8 mouse cellular contexts compared by ENCODE assay signal in the genomic region with DNA sequence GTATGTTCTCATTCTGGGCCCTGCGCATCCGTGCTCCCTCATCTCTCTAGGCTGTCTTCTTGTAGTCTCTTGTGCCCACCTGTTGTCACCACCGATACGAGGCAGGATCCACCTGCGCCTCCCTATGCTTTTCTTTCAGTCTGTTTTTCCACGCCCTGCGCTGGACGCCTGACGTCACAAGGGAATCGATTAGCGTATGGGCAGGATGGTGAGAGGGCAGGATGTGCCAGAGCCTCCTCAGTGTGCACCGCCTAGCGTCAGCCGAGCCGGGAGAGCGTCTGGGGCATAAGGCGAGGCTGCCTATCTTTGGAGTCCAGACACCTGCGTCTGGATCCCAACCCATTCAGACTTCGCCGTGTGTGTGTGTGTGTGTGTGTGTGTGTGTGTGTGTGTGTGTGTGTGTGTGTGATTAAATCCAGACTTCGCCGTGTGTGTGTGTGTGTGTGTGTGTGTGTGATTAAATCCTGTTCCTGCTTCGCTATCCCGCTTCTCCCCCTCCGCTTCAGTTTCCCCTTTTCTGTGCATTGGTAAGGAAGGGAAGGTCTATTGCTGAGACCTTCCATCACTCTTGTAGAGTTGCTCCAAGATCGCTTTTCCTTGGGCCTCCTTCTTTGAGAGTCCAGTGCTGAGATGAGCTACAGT. TPM values are rescaled to one million over a fixed set of nuclear protein-coding genes. Genes with fewer than 3 reads are reported as not detected.
DNase-seq lines count a peak whose midpoint lies in the region; ATAC-seq and TF ChIP-seq lines count a peak whose summit lies in the region.

No protein-coding gene starts in this region.

- no peak for ATAC-seq in heart, postnatal 0 days (ENCODE audit: insufficient read depth, low read depth)
- ATAC-seq in midbrain, embryonic 13.5 days, result peak; percentile 55

- TF ChIP-seq CTCF in heart, postnatal 0 days (IDR thresholded peaks at IDR 0.05; ENCODE audit: low read depth), result no peak

- peak; percentile 31 for DNase-seq in urinary bladder, postnatal 14 days (ENCODE audit: low spot score)
- DNase-seq in urinary bladder, postnatal 10 days (ENCODE audit: low spot score), result no peak
- DNase-seq in cerebellum, postnatal 10 days, result peak; percentile 54 to 69
- DNase-seq in heart, postnatal 0 days (ENCODE audit: low spot score), result no peak
- peak; percentile 72 to 90 for DNase-seq in left cerebral cortex, adult 9 months (ENCODE audit: low spot score in 2 of 2)
- DNase-seq in telencephalon, adult 2 months (ENCODE audit: low read depth, low spot score), result peak; percentile 80
- no peak for DNase-seq in urinary bladder, postnatal 4 days (ENCODE audit: low spot score in 2 of 2)

- no peak overlapping the region for H3K27ac ChIP-seq in heart, postnatal 0 days (ENCODE audit: low read depth)
- H3K27ac ChIP-seq in midbrain, embryonic 13.5 days, result peak overlapping the region; percentile 72

- TF ChIP-seq EP300 in heart, postnatal 0 days (IDR thresholded peaks at IDR 0.05; ENCODE audit: low read depth), result no peak

- no peaks in the 10 kb centered on the region for H3K9me3 ChIP-seq in heart, postnatal 0 days (replicated peaks; ENCODE audit: control insufficient read depth, low read length)
- H3K9me3 ChIP-seq in midbrain, embryonic 13.5 days, result no peaks in the 10 kb centered on the region

- peak overlapping the region; percentile 65 for H3K4me3 ChIP-seq in heart, postnatal 0 days (ENCODE audit: low read depth, low read length)
- H3K4me3 ChIP-seq in midbrain, embryonic 13.5 days (replicated peaks), result peak overlapping the region; percentile 62

- WGBS in heart, postnatal 0 days, result 13% methylated on average over 24 of the region's 26 CpGs
- WGBS in midbrain, embryonic 13.5 days, result 6% methylated on average over 26 of the region's 26 CpGs

- H3K4me1 ChIP-seq in heart, postnatal 0 days (ENCODE audit: control insufficient read depth, insufficient read depth), result no peaks in the 10 kb centered on the region
- peaks cover 17% of the 10 kb centered on the region for H3K4me1 ChIP-seq in midbrain, embryonic 13.5 days (replicated peaks)

- H3K27me3 ChIP-seq in heart, postnatal 0 days (ENCODE audit: control insufficient read depth, insufficient read depth, low read length), result 0 out of 2 replicates have a peak, but pooled peaks cover 4% of the 10 kb centered on the region
- H3K27me3 ChIP-seq in midbrain, embryonic 13.5 days, result peaks cover 43% of the 10 kb centered on the region

- H3K36me3 ChIP-seq in heart, postnatal 0 days (replicated peaks; ENCODE audit: control insufficient read depth, insufficient read depth, low read length), result no peaks in the 10 kb centered on the region
- H3K36me3 ChIP-seq in midbrain, embryonic 13.5 days, result no peaks in the 10 kb centered on the region

- no peak overlapping the region for H3K9ac ChIP-seq in heart, postnatal 0 days (replicated peaks; ENCODE audit: low read depth, low read length)
- H3K9ac ChIP-seq in midbrain, embryonic 13.5 days (replicated peaks), result peak overlapping the region; percentile 65

- H3K4me2 ChIP-seq in heart, postnatal 0 days (ENCODE audit: low read depth, low read length), result peak overlapping the region; percentile 98
- H3K4me2 ChIP-seq in midbrain, embryonic 13.5 days (replicated peaks), result peak overlapping the region; percentile 91

RNA-seq across cellular contexts. Expression of a gene that starts 0.6 kb away (rescaled TPM):
- 10.9 and 22.1 TPM in 2 replicates for total RNA-seq in heart, postnatal 0 days (2014; rRNA removed; ENCODE audit: low replicate concordance)
- 8.3 and 8.8 TPM in 2 replicates for polyA plus RNA-seq in heart, postnatal 0 days (2015; fragmentation: Nextera tagmentation; extraction: Ambion mirVana)
- polyA plus RNA-seq in midbrain, embryonic 13.5 days (2015; fragmentation: Nextera tagmentation; extraction: Ambion mirVana), result 5.6 and 6.6 TPM in 2 replicates

RNA-seq across cellular contexts. Expression of a gene that starts 17.3 kb away (rescaled TPM):
- total RNA-seq in heart, postnatal 0 days (2014; rRNA removed; ENCODE audit: low replicate concordance), result 11.4 and 15.2 TPM in 2 replicates
- 6.8 and 9.4 TPM in 2 replicates for polyA plus RNA-seq in heart, postnatal 0 days (2015; fragmentation: Nextera tagmentation; extraction: Ambion mirVana)
- polyA plus RNA-seq in midbrain, embryonic 13.5 days (2015; fragmentation: Nextera tagmentation; extraction: Ambion mirVana), result 2.7 and 3.8 TPM in 2 replicates

Comparison
In these comparisons a context has a peak if more than half of its experiments do, and no peak if none do; other contexts are left out.
1. DNase-seq: peak in urinary bladder, postnatal 14 days (single experiment), cerebellum, postnatal 10 days (2 of 2), left cerebral cortex, adult 9 months (2 of 2) and telencephalon, adult 2 months (single experiment); none in urinary bladder, postnatal 10 days (single experiment), heart, postnatal 0 days (single experiment) and urinary bladder, postnatal 4 days (0 of 2).